Mouse (Mus musculus): ENCODE results near the gene Gm8797. TPM values are rescaled to one million over a fixed set of nuclear protein-coding genes. Genes with fewer than 3 reads are reported as not detected.
"Not testable (repeated sequence)": the region's sequence is repeated elsewhere in the genome, so short reads cannot be mapped to it uniquely, and the experiment has no call there.

The Gm8797 gene
- 13.6 and 17.6 TPM in 2 replicates for polyA plus RNA-seq (2015; fragmentation: Nextera tagmentation; extraction: Ambion mirVana)

DNA sequence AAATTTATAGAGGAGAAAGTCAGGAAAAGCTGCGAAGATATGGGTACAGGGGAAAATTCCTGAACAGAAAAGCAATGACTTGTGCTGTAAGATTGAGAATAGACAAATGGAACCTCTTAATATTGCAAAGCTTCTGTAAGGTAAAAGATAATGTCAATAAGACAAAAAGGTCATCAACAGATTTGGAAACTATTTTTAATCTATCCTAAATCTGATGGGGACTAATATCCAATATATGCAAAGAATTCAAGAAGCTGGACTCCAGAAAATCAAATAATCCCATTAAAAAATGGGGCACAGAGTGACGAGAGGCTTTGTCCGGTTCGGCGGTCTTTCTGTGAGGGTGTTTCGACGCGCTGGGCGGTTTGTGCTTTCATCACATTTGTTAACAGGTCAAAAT is at the start of gene Gm8797:
Gm8797 (plus strand) TSS at position 301 of the 400 bp plus-strand sequence.
- H3K27ac ChIP-seq; H3K9me3 ChIP-seq (replicated peaks); H3K4me2 ChIP-seq; H3K27me3 ChIP-seq; H3K36me3 ChIP-seq; H3K9ac ChIP-seq; H3K4me1 ChIP-seq; H3K4me3 ChIP-seq (replicated peaks); ATAC-seq (replicated peaks; ENCODE audit: low FRiP score): not testable (repeated sequence)
- WGBS = 88% methylated on average over 9 of the region's 9 CpGs

DNA sequence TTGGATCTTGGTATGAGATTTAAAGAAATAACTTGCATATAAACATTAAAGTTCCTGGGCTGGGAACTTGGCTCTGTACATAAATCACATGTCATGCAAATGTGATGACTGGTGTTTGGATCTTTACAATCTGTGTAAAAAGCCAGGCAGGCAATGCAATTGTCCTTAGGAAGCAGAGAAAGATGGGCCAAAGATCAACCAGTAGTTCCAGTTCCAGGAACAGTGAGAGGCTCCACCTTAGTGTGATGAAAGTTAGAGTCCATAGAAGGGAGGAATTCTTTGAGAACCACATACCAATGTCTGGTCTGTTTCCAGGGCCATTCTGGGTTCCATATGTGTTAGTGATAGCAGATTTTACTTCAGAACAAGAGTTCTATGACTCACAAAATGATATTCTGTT is 36.1 kb upstream of the Gm8797 start:
- Histone ChIP-seq H3K4me2 (no peak overlapping the region), H3K4me3 (replicated peaks) (no peak overlapping the region), H3K27ac (no peak overlapping the region), H3K27me3 (no peaks in the 10 kb centered on the region), H3K9me3 (replicated peaks) (no peaks in the 10 kb centered on the region), H3K36me3 (no peaks in the 10 kb centered on the region), H3K4me1 (no peaks in the 10 kb centered on the region), H3K9ac (no peak overlapping the region)
- no peak for ATAC-seq (replicated peaks; ENCODE audit: low FRiP score)

DNA sequence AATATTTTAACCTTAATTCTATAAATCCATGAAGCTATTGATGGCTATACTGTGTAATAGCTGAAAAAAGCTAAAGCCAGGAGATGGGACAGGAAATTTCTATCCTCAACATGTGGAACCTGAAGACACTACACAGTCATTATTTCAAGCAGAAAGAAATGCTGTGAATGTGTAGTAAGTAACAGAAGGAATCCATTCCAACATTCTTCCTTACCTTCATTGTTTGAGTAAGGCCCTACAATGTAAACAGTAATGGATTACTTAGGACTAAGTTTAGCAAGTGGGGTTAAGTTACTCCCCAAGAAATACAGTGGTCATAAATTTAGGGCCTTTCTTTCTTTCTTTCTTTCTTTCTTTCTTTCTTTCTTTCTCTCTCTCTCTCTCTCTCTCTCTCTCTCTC is 17.7 kb upstream of the Gm8797 start:
- Histone ChIP-seq H3K4me1 (no peaks in the 10 kb centered on the region), H3K36me3 (no peaks in the 10 kb centered on the region), H3K9ac (no peak overlapping the region), H3K4me3 (replicated peaks) (no peak overlapping the region), H3K4me2 (no peak overlapping the region), H3K27me3 (no peaks in the 10 kb centered on the region), H3K9me3 (replicated peaks) (no peaks in the 10 kb centered on the region), H3K27ac (no peak overlapping the region)
- no peak for ATAC-seq (replicated peaks; ENCODE audit: low FRiP score)

DNA sequence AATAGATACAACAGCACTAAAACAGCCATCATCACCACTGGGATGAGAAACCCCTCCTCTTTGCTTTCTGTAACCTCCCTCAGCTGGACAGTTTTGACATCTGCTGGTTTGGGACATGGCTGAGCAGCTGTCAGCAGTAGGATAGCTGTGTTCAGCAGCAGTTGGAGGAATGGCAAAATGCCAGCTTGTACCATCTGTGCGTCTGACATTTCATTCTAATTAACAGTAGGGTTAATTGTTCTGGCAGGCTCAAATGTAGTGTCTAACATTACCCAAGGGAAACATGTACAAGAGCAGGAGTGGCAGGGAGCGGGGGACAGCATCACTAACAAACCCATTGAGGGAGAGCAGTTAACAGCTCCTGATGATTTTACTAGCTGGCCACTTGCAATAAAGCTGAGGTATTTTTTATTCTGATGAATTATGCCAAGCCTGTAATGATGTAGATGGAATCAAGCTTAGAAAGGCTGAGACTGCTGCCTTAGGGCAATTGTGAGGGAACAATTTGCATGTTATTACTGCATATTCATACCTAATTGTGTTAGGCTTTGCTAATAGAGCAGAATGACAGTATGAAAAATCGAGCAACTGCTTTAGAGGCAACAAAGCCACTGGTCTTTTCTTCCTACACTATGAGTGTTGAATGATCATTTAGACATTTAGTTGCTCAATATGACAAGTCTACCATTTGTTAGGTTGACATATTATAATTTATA is 4.3 kb downstream of the Gm8797 start:
- H3K4me2 ChIP-seq = no peak overlapping the region
- no peaks in the 10 kb centered on the region for H3K4me1 ChIP-seq
- H3K27ac ChIP-seq = no peak overlapping the region
- H3K4me3 ChIP-seq (replicated peaks) = no peak overlapping the region
- no peak overlapping the region for H3K9ac ChIP-seq
- H3K36me3 ChIP-seq = no peaks in the 10 kb centered on the region
- H3K27me3 ChIP-seq = no peaks in the 10 kb centered on the region
- no peaks in the 10 kb centered on the region for H3K9me3 ChIP-seq (replicated peaks)
- 41% methylated on average over 3 of the region's 3 CpGs for WGBS
- peak; percentile 81 for ATAC-seq (replicated peaks; ENCODE audit: low FRiP score)

DNA sequence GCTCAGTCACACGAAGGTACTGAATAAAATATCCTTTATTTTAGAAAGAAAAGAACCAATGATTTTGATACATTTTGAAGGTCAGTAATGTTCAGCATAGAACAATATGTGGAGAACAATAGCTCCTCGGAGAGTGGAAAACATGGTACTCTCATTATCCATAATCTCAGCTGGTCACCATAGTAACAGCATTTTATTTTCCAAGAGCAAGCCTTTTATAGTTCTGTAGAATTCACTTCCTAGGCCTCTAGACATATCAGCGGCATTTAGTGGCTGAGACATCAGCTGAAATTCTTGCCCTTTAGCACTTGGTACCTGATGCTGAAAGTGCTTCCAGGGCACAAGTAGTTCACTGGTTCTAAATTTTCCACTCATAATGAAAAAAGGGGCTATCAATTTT is 15.7 kb downstream of the Gm8797 start:
- no peak for ATAC-seq (replicated peaks; ENCODE audit: low FRiP score)
- Histone ChIP-seq H3K4me3 (replicated peaks) (no peak overlapping the region), H3K36me3 (no peaks in the 10 kb centered on the region), H3K9me3 (replicated peaks) (no peaks in the 10 kb centered on the region), H3K27me3 (no peaks in the 10 kb centered on the region), H3K4me2 (no peak overlapping the region), H3K27ac (no peak overlapping the region), H3K9ac (no peak overlapping the region), H3K4me1 (no peaks in the 10 kb centered on the region)
- WGBS = 86% methylated on average over 3 of the region's 3 CpGs

DNA sequence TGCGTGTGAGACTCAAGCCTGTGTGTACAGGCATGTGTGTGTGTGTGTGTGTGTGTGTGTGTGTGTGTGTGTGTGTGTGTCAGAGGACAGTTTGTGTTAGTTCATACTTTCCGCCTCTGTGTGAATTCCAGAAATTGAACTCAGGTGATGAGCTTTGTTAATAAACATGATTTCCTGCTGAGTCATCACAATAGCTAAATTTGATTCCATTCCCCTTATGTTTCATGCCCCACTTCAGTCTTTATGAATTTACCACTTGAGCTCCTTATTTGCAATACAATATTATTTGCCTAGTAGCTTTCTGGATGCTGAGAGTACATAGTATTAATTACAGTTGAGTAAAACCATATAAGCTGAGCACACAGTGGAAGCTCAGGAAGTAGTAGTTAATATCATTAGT is 26.3 kb downstream of the Gm8797 start:
- H3K4me3 ChIP-seq (replicated peaks) = no peak overlapping the region
- no peaks in the 10 kb centered on the region for H3K9me3 ChIP-seq (replicated peaks)
- no peaks in the 10 kb centered on the region for H3K4me1 ChIP-seq
- no peak overlapping the region for H3K9ac ChIP-seq
- no peaks in the 10 kb centered on the region for H3K36me3 ChIP-seq
- no peak overlapping the region for H3K27ac ChIP-seq
- no peaks in the 10 kb centered on the region for H3K27me3 ChIP-seq
- no peak overlapping the region for H3K4me2 ChIP-seq
- 91% methylated on average over 2 of the region's 2 CpGs for WGBS
- no peak for ATAC-seq (replicated peaks; ENCODE audit: low FRiP score)
